Mouse (Mus musculus): ENCODE measurements around the gene Jph3. TPM values are rescaled to one million over a fixed set of nuclear protein-coding genes. Genes with fewer than 3 reads are reported as not detected.

Jph3 gene
- total and polyA plus RNA-seq, 2 experiments = not detected

DNA sequence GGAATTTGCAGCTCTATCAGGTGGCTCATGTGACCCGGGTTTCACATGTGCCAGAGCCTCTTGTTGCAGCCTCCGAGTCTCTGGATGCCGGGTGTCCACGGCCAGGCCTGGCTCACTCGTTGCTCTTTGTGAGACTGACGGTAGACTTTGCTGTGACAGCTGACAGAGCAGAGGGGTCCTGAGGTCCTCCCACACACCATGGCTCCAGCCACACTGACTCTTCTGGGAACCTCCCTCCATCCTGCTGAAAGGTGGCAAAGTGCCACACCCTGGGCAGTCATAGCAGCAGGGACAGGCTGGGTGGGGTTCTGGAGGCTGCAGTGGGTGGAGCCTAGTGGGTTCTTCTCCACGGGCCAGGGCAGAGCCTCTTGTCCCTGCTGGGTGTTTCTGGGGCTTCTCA is 31.1 kb downstream of the Jph3 start:
- no peak for DNase-seq (ENCODE audit: extremely low read depth, low read depth, low spot score)
- no peaks in the 10 kb centered on the region for H3K4me1 ChIP-seq (ENCODE audit: control insufficient read depth, insufficient read depth, low read length)
- H3K36me3 ChIP-seq (ENCODE audit: control insufficient read depth, insufficient read depth, low read length) = no peaks in the 10 kb centered on the region
- H3K9ac ChIP-seq (ENCODE audit: low read depth, low read length) = no peak overlapping the region
- H3K79me2 ChIP-seq (ENCODE audit: control insufficient read depth, insufficient read depth, low read length) = no peaks in the 10 kb centered on the region
- H3K4me3 ChIP-seq (ENCODE audit: insufficient read depth, low read depth, low read length) = no peak overlapping the region
- TF ChIP-seq CTCF (IDR thresholded peaks at IDR 0.05; ENCODE audit: low read depth, low read length) (no peak), POLR2A (IDR thresholded peaks at IDR 0.05; ENCODE audit: extremely low read depth, insufficient read depth, low read length) (no peak)
- WGBS = 74% methylated on average over 7 of the region's 7 CpGs
- 0 out of 2 replicates have a peak, but pooled peaks cover 2% of the 10 kb centered on the region for H3K27me3 ChIP-seq (ENCODE audit: control insufficient read depth, insufficient read depth, low read length)
- no peak overlapping the region for H3K27ac ChIP-seq (replicated peaks; ENCODE audit: insufficient read depth, low read depth, low read length)

DNA sequence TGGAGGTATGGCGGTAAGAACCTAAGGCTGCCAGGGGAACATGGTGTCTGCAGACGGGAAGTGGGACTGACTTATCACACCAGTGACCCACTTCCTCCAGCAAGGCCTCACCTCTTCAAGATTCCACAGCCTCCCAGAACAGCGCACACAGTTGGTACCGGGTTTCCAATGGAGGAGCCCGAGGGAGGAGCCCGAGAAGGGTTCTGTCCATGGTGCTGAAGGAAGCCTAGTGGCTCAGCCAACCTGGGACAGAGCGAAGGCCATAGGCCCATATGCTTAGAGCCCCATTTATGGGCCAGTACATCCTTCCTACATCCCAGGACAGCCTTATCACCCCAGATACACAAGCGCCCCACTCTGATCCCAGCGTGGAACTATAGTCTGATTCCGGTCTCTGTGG is 32.1 kb downstream of the Jph3 start:
- DNase-seq (ENCODE audit: extremely low read depth, low read depth, low spot score) = no peak
- Histone ChIP-seq H3K79me2 (ENCODE audit: control insufficient read depth, insufficient read depth, low read length) (no peaks in the 10 kb centered on the region), H3K4me3 (ENCODE audit: insufficient read depth, low read depth, low read length) (no peak overlapping the region), H3K9ac (ENCODE audit: low read depth, low read length) (no peak overlapping the region), H3K27ac (replicated peaks; ENCODE audit: insufficient read depth, low read depth, low read length) (no peak overlapping the region), H3K4me1 (ENCODE audit: control insufficient read depth, insufficient read depth, low read length) (no peaks in the 10 kb centered on the region), H3K27me3 (ENCODE audit: control insufficient read depth, insufficient read depth, low read length) (0 out of 2 replicates have a peak, but pooled peaks cover 2% of the 10 kb centered on the region), H3K36me3 (ENCODE audit: control insufficient read depth, insufficient read depth, low read length) (no peaks in the 10 kb centered on the region)
- TF ChIP-seq CTCF (IDR thresholded peaks at IDR 0.05; ENCODE audit: low read depth, low read length) = no peak
- WGBS = 29% methylated on average over 10 of the region's 10 CpGs

DNA sequence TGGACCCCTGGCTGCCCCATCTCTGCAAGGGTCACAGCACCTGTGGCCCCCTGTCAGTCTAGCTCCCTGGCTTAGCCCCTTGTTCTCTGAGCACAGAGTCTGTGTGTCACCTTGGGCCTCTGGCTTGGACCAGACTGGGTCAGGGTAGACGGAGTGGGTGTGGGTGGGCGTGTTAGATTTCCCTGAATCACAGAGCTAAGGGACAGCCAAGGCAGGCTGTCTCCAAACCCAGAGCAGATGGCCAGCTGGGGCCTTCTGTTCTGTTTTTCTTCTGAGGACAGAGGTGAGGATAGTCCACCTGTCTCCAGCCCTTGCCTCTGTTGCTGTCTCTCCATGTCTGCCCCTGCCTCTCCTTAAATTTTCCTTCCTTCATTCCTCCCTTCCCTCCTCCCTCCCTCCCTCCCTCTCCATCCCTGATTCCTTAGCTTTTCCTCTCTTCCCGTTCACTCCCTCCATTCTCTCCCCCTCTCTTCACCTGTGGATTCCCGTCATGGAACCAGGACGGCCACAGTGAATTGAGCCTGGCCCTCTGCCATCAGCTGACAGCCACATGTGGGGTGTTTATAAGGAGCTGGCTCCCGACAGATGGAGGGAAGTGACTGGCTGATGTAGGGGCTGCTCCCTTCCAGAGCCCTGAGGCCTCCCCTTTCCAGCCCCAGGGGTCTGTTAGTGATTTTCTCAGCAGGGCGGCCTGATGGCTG is 33.7 kb downstream of the Jph3 start:
- H3K36me3 ChIP-seq (ENCODE audit: control insufficient read depth, insufficient read depth, low read length) = no peaks in the 10 kb centered on the region
- H3K27me3 ChIP-seq (ENCODE audit: control insufficient read depth, insufficient read depth, low read length) = peaks cover 6% of the 10 kb centered on the region; the same call in 1 of the 2 replicates
- no peak for DNase-seq (ENCODE audit: extremely low read depth, low read depth, low spot score)
- no peak overlapping the region for H3K9ac ChIP-seq (ENCODE audit: low read depth, low read length)
- H3K79me2 ChIP-seq (ENCODE audit: control insufficient read depth, insufficient read depth, low read length) = no peaks in the 10 kb centered on the region
- WGBS = 71% methylated on average over 7 of the region's 7 CpGs
- TF ChIP-seq POLR2A (IDR thresholded peaks at IDR 0.05; ENCODE audit: extremely low read depth, insufficient read depth, low read length) (no peak), CTCF (IDR thresholded peaks at IDR 0.05; ENCODE audit: low read depth, low read length) (no peak)
- H3K4me3 ChIP-seq (ENCODE audit: insufficient read depth, low read depth, low read length) = no peak overlapping the region
- no peak overlapping the region for H3K27ac ChIP-seq (replicated peaks; ENCODE audit: insufficient read depth, low read depth, low read length)
- no peaks in the 10 kb centered on the region for H3K4me1 ChIP-seq (ENCODE audit: control insufficient read depth, insufficient read depth, low read length)

DNA sequence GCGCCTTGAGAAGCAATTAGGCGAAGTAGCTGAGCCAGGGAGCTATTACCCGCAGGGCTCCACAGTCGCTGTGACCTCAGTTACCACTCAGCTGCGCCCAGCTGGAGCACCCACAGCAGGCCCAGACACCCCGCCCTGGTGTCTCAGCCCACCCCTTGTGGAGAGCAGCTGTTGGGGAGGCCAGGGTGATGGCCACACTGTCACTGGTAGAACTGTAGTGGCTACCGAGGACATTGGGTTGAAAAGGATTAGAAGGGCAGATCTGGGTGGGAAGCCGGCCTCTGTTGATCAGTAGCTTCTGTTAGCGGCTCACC is 34.2 kb downstream of the Jph3 start:
- H3K27me3 ChIP-seq (ENCODE audit: control insufficient read depth, insufficient read depth, low read length) = peaks cover 6% of the 10 kb centered on the region; the same call in 1 of the 2 replicates
- no peak overlapping the region for H3K27ac ChIP-seq (replicated peaks; ENCODE audit: insufficient read depth, low read depth, low read length)
- no peak overlapping the region for H3K4me3 ChIP-seq (ENCODE audit: insufficient read depth, low read depth, low read length)
- WGBS = 77% methylated on average over 9 of the region's 9 CpGs
- TF ChIP-seq POLR2A (IDR thresholded peaks at IDR 0.05; ENCODE audit: extremely low read depth, insufficient read depth, low read length) (no peak), CTCF (IDR thresholded peaks at IDR 0.05; ENCODE audit: low read depth, low read length) (no peak)
- no peak overlapping the region for H3K9ac ChIP-seq (ENCODE audit: low read depth, low read length)
- DNase-seq (ENCODE audit: extremely low read depth, low read depth, low spot score) = no peak
- no peaks in the 10 kb centered on the region for H3K4me1 ChIP-seq (ENCODE audit: control insufficient read depth, insufficient read depth, low read length)
- H3K79me2 ChIP-seq (ENCODE audit: control insufficient read depth, insufficient read depth, low read length) = no peaks in the 10 kb centered on the region
- H3K36me3 ChIP-seq (ENCODE audit: control insufficient read depth, insufficient read depth, low read length) = no peaks in the 10 kb centered on the region

DNA sequence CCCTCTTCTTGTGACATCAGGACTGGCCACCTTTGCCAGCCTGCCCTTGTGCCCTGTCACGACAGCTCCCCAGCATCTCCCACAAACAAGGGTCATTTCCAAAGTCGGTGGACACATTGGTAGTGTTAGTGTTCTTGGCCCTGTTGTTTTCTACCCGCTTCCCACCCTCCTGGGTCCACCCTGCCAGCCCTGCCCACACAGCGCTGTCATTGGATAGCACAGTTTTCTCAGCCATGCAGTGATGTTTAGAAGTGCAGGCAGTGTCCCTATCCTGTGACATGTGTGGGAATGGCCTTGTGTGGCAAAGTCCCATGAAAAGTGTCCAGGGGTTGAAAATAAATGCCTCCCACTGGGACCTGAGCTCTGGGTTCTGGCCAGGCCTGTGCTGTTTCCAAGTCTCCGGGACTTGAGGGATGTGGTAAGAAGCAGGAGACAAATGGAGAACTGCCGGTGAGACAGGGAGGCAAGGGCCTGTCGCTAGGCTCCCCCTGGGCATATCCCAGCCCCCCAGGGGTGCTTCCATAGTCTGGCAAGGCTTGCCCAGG is 36.2 kb downstream of the Jph3 start:
- Histone ChIP-seq H3K9ac (ENCODE audit: low read depth, low read length) (no peak overlapping the region), H3K27ac (replicated peaks; ENCODE audit: insufficient read depth, low read depth, low read length) (no peak overlapping the region), H3K4me1 (ENCODE audit: control insufficient read depth, insufficient read depth, low read length) (no peaks in the 10 kb centered on the region), H3K27me3 (ENCODE audit: control insufficient read depth, insufficient read depth, low read length) (peaks cover 6% of the 10 kb centered on the region; the same call in 1 of the 2 replicates), H3K4me3 (ENCODE audit: insufficient read depth, low read depth, low read length) (no peak overlapping the region), H3K36me3 (ENCODE audit: control insufficient read depth, insufficient read depth, low read length) (no peaks in the 10 kb centered on the region), H3K79me2 (ENCODE audit: control insufficient read depth, insufficient read depth, low read length) (no peaks in the 10 kb centered on the region)
- WGBS = 72% methylated on average over 7 of the region's 7 CpGs
- DNase-seq (ENCODE audit: extremely low read depth, low read depth, low spot score) = no peak
- TF ChIP-seq CTCF (IDR thresholded peaks at IDR 0.05; ENCODE audit: low read depth, low read length) = no peak
- TF ChIP-seq POLR2A (IDR thresholded peaks at IDR 0.05; ENCODE audit: extremely low read depth, insufficient read depth, low read length) = no peak

DNA sequence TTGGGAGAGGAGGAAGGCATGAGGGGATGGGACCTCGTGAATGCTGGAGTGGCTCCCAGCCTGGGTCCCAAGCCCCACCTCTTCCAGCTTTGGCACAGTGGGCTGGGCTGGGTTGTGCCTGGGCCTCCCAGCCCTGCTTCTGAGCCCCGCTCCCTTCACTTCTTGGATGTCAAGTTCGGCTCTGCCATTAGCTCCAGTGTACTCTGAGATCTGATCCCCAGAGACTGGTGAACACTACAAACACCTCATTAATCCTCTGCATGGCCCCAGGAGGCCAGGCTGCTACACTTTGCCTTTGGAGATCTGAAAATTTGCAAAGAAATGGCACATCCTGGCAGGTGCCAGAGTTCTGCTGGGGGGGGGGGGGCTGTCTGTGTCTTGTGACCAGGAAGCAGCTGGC is 39.7 kb downstream of the Jph3 start:
- H3K9ac ChIP-seq (ENCODE audit: low read depth, low read length) = no peak overlapping the region

More for the DNA sequence above, 39.7 kb downstream of the Jph3 start:
- Histone ChIP-seq H3K36me3 (ENCODE audit: control insufficient read depth, insufficient read depth, low read length) (no peaks in the 10 kb centered on the region), H3K4me3 (ENCODE audit: insufficient read depth, low read depth, low read length) (no peak overlapping the region), H3K79me2 (ENCODE audit: control insufficient read depth, insufficient read depth, low read length) (no peaks in the 10 kb centered on the region), H3K27me3 (ENCODE audit: control insufficient read depth, insufficient read depth, low read length) (peaks cover 3% of the 10 kb centered on the region; the same call in 1 of the 2 replicates), H3K4me1 (ENCODE audit: control insufficient read depth, insufficient read depth, low read length) (no peaks in the 10 kb centered on the region), H3K27ac (replicated peaks; ENCODE audit: insufficient read depth, low read depth, low read length) (no peak overlapping the region)
- TF ChIP-seq POLR2A (IDR thresholded peaks at IDR 0.05; ENCODE audit: extremely low read depth, insufficient read depth, low read length) (no peak), CTCF (IDR thresholded peaks at IDR 0.05; ENCODE audit: low read depth, low read length) (no peak)
- 59% methylated on average over 3 of the region's 3 CpGs for WGBS
- no peak for DNase-seq (ENCODE audit: extremely low read depth, low read depth, low spot score)

Data from liver, adult 2 months (tissue).